Mouse (Mus musculus): ENCODE measurements around the gene Pygb. TPM values are rescaled to one million over a fixed set of nuclear protein-coding genes. Genes with fewer than 3 reads are reported as not detected.

The Pygb gene
- total RNA-seq, 2 experiments from 2014 or later: 559 to 572 TPM

DNA sequence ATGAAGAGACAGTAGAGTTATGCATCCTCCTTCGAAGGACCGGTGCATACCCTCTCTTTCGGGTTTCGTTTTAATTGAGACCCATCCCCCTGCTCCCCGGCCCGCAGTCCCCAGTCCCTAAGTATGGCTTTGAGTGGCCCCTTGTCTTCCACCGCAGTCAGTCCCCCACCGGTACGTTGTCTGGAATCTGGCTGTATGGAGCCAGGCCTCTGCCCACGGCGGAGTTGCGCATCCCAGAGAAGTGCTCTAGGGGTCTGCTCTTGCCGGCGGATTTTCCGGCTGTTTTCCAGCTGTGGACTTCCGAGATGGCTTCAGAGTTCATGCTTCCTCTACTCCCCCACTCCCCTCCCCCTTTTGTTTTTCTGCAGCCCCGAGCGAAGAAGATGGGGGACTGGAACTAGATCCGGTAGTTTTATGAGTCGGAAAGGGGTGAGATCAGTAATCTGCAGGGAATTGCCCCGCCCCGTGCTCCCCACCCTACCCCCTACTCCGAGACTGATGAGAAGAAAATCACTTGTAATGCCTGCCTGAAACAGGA, 768 bp downstream of the Pygb start:
- intact Hi-C loops (cut with DNase I): loop anchor here (2.0 to 5.0 kb wide), 3 partner anchors 39 to 180 kb away; partner anchors contain the start of genes Apmap and Entpd6
- DNase-seq: peak in 1 of 2 experiments; percentile 41

DNA sequence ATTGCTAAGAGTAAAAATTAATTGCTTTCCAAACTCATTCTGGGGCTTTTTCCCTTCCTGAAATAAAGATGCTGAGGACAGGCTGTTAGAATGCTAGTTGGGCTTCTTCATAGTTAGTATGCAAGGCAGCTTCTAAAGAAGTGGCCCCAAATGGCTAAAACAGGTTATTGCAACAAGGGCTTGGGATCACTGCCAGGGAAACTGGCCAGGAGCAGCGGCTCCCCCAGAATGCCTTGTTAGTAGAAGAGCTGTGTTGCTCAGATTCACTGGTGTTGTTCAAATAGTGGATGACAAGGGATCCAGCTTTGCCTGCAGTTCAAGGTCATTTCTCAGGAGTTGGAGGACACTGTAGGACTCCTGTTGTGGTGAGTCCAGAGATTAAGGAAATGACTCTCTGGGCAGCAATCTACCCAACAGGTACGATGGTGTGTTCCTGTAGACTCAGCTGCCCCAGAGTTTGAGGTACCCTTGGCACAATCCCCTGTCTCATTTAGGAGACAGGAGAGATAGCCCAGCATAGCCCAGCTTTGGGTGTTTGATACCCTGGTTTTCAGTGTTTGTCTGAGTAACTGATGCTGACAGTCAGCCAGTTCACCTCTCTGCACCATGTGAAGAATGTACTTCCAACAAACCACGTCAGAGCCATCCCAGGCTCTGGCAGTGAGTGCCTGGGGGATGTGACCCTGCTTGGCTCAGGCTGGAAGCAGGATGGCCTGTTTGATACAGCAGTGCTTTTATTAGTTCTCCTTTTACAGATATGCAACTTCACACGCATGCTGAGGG, 2.4 kb downstream of the Pygb start:
- intact Hi-C loops (cut with DNase I): loop anchor here (2.0 to 5.0 kb wide), 3 partner anchors 14 to 182 kb away; partner anchors contain the start of gene Apmap
- peak; percentile 84 to 85 for DNase-seq

DNA sequence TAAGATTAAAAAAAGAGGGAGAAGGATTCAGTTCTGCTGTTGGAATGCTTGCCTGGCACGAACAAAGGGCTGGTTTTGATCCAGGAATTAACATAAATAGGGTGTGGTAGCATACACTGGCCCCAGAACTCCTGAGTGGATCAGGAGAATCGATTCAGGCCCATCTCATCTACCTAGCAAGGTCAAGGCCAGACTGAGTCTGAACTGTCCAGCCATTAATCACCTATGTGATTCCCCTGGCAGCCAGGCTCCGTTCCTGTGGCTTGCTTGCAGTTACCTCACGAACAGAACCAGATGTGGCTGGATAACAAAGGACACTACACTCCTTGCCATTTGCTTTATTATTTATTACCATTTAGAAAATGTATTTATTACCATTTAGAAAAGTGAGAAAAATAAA, 6.8 kb downstream of the Pygb start:
- no peak for DNase-seq
- intact Hi-C loops (cut with DNase I): no loop called here

DNA sequence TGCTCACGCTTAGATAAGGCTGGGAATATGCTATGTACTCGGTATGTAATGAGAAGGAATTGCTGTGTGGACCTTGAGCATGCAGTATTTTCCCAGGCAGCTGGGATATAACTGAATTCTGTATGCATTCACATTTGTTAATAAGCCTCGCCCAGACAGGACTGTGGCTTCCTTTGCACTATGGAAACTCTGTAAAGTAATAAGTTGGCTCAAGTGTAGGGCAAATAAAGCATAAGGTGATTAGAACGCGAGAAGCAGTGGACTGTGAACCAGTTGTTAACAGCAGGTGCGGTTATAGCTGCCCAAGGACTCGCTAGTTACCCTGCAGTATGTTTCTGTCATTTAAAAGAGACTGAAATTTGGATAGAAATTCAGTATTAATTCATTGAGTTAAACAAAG, 11.5 kb downstream of the Pygb start:
- intact Hi-C loops (cut with DNase I): no loop called here
- DNase-seq: no peak

DNA sequence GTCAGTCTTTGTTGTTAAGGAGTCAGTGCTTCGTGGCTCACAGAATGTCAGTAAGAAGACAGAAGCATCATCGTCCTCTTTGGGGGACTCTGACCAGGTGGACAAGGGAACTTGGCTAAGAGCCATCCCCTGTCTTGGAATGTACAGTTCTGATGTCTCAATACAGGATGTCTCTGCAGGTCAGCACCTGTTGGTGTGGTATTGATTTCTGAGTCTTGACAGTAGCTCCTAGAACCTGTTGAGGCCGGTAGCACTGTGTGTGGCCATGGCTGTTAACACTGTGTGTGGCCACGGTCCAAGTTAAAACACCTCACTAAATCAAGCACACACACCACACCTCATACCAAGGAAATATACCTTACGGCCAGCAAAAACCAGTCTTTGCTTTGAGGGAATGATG, 14.1 kb downstream of the Pygb start:
- intact Hi-C loops (cut with DNase I): loop anchor here (5.0 to 10.0 kb wide), 2 partner anchors 193 to 204 kb away; partner anchors contain the start of gene Apmap
- DNase-seq: no peak

DNA sequence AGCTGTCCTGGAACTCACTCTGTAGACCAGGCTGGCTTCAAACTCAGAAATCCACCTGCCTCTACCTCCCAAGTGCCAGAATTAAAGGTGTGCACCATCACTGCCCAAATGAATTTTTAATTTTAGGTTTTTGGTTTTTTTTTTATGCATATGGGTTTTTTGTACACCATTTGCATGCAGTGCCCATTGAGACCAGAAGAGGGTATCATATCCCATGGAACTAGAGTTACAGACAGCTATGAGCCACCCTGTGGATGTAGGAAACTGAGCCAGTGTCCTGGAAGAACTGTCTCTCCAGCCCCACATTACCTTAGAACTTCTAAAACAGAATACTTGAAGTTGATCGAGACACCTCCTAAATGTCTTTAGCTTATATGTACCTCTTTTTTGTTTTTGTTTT, 16.5 kb downstream of the Pygb start:
- intact Hi-C loops (cut with DNase I): loop anchor here (5.0 to 10.0 kb wide), 2 partner anchors 196 to 202 kb away; partner anchors contain the start of gene Apmap
- DNase-seq: no peak

DNA sequence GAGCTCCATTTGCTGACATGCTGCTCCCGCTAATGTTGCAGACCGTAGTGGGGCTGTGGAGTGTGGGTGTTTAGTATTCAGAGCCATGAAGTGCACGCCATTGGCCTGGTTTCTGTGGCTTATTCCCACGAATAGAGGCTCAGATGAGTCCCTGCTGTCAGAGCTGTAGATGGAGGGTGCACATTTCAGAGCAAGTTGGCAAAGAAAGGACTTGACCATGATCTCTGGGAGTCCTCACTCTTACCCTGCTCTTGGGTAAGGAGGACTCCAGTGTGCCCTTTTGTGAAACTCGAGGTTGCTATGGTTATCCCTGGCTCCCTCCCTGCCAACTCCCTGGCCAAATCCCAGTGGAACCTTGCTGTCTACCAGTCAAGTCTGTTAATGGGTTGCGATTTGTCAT, 21.8 kb downstream of the Pygb start:
- intact Hi-C loops (cut with DNase I): loop anchor here (10.0 kb wide), 1 partner anchor 196 kb away; no protein-coding TSS in a partner anchor

DNA sequence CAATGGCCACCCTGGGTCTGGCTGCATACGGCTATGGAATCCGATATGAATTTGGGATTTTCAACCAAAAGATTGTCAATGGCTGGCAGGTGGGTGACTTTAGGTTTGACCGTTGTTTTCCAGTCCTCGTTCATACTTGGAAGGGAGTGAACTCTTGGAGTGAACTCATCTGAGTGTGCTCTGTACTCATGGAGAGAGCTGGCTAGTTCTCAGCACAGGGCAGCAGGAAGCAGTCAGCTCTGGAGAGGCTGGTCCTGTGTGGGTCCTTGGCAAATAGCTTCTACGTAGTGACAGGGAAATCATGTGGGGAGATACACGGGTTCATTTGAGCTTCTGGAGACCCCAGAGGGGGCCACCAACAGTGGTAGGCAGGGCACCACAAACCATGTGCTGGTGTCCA, 22.3 kb downstream of the Pygb start:
- no peak for DNase-seq
- intact Hi-C loops (cut with DNase I): loop anchor here (10.0 kb wide), 1 partner anchor 196 kb away; no protein-coding TSS in a partner anchor

More for the DNA sequence above, 21.8 kb downstream of the Pygb start:
- no peak for DNase-seq

DNA sequence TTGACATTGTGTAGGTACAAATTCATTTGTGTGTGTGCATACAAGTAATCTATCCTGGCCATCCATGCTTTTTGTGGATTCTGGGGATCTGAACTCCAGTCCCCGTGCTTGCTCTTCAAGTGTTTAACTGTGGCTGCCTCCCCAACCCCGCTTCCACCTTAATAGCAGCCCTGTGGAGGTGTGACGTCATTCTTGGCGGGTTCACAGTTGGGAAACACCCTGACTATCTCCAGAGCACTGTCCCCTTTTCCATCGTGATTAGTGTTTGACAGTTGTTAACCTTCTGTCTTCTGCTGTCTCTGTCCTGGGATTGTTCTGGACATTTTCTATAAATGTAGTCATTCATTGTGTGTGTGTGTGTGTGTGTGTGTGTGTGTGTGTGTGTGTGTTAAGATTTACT, 24.1 kb downstream of the Pygb start:
- DNase-seq: no peak
- intact Hi-C loops (cut with DNase I): no loop called here

DNA sequence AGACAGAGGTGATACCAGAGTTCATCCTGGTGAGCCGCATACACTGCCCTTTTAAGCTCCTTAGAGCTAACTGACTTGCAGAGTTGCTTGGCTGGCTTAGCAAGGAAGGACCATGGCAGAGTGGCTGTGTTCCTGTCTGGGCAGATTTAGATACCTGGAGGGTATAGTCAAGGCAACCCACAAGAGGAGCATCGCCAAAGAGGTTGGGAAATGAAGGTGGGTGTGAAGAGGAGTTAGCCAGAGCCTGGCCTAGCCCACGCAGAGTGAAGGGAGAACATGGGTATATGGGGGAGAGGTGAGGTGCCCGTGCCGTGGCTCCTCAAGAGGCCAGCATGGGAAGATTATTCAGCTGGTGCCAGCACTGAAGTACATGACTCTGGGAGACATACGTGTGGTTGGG, 26.3 kb downstream of the Pygb start:
- intact Hi-C loops (cut with DNase I): no loop called here
- DNase-seq: no peak

DNA sequence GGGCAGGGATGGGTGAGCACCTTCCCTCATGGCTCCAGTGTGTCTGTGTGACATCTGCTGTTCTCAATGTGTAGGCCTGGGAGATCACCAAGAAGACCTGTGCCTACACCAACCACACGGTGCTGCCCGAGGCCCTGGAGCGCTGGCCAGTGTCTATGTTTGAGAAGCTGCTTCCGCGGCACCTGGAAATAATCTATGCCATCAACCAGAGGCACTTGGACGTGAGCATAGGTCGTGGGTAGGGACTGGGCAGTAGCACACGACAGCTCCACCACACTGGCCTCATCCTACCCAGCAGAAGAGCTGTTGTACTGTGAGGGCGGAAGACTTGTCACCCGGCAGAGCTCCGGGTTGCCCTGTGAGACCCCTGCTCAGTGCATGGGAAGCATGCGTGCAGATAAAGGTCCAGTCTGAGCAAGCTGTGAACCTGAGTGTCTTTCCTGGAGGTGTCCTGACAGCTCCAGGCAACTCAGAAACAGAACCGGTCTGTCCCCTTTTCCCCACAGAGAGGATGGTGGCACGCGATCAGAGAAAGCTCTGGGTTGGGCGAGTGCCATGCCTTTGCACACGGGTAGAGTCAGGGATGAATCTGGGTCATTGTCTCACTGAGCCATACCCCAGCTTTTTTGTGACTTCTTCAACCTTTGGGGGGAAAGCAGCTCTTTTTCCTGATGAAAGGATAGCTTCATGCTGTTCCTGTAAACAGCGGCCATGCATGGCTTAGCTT, 30.3 kb downstream of the Pygb start:
- DNase-seq: no peak
- intact Hi-C loops (cut with DNase I): no loop called here

DNA sequence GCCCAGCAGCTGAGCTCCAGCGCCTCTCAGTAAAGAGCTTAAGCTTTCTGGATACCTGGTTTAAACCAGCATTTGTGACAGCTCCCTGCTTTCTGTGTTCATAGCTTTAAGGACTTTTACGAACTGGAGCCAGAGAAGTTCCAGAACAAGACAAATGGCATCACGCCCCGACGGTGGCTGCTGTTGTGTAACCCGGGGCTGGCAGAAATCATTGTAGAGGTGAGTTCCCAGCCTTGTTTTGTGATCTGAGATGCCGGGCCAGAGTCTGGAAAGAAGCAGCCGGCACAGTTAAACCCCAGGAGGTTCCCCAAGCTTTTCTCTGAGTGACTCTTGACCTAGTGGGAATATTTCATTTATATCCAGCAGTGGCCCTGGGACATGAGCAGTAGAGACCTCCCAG, 32.2 kb downstream of the Pygb start:
- no peak for DNase-seq
- intact Hi-C loops (cut with DNase I): no loop called here

DNA sequence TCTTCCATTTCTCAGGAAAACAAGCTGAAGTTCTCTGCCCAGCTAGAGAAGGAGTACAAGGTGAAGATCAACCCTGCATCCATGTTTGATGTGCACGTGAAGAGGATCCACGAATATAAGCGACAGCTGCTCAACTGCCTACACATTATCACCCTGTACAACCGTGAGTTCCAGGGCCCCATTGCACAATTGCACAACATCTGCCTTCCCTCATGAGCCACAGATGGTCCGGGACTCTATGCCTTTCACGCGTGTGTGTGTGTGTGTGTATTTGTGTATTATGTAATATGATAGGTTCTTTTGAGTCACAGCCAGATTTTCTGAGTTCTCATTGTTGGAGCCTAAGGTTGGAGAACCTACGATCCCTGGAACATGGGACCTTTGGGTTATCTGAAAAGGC, 34.2 kb downstream of the Pygb start:
- intact Hi-C loops (cut with DNase I): no loop called here
- no peak for DNase-seq

DNA sequence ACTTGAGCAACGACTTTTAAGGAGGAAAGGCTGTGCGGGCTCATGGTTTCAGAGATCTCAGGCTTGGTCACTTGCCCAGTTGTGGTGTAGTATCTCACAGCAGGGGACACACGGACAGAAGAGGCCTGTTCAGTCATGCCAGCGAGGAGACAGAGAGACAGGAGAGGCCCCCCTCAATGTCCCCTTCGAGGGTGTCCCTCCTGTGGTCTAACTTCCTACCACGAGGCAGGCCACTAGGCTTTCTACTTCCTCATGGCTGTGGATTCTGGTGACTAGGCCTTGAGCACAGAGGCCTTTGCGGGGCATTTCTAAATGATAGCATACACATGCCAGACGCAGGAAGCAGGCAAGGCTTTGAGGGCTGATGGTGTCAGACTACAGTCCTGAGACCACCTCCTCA, 36.5 kb downstream of the Pygb start:
- DNase-seq: no peak
- intact Hi-C loops (cut with DNase I): no loop called here

DNA sequence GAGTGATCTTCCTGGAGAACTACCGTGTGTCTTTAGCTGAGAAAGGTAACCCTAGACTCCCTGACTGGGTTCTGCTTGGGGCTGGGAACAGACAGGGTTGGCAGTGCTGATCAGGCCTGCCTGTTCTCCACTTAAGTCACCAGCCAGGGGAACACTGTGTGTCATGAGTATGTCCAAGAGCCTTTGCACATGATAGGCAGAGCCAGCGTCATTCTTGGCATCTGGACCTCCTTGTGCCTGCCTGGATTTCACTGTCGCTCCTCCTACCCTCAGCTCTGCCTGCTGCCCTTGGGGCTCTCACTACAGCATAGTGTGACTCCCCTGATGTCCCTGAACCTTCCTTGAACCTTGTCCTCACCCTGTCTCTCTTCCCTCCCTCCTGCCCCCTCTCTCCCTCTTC, 39.9 kb downstream of the Pygb start:
- intact Hi-C loops (cut with DNase I): loop anchor here (5.0 kb wide), 2 partner anchors 76 to 176 kb away; partner anchors contain the start of gene Abhd12

DNA sequence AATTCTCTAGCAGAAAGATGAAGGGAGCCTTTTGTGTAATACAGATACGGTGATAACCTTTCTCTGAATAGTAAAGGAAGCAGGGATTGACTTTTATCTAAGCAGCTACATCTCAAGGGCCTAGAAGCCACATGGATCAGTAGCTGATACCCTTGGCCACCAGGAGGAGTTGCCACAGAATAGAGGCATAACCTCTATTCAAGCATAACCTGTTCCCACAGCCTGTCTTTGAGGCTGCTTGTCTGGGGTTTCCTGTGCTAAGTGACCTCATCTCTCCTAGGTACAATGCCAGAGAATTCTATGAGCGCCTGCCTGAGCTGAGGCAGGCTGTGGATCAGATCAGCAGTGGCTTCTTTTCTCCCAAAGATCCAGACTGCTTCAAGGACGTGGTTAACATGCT, 41.6 kb downstream of the Pygb start:
- intact Hi-C loops (cut with DNase I): loop anchor here (5.0 kb wide), 2 partner anchors 74 to 174 kb away; partner anchors contain the start of gene Abhd12
- DNase-seq: no peak

More for the DNA sequence above, 39.9 kb downstream of the Pygb start:
- peak in 1 of 2 experiments; percentile 50 for DNase-seq

DNA sequence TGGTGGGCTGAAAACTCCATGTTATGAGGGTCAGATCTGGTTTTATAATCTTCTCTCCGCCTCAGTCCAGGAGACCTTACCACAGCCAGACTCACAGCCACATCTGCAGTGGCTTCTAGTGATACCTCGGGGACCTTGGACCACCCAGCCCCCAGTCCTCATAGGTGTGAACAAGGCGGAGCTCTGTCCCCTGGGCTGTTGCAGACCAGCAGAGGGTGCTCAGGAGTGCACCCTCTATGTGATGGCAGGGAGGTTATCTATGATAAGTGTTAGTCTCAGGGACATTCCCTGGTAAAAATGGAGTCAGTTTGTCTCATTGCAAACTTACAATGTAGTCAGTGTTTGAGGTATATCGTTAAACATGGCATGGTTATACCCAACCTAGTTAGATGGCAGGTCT, 42.1 kb downstream of the Pygb start:
- DNase-seq: no peak
- intact Hi-C loops (cut with DNase I): loop anchor here (5.0 kb wide), 2 partner anchors 74 to 174 kb away; partner anchors contain the start of gene Abhd12

DNA sequence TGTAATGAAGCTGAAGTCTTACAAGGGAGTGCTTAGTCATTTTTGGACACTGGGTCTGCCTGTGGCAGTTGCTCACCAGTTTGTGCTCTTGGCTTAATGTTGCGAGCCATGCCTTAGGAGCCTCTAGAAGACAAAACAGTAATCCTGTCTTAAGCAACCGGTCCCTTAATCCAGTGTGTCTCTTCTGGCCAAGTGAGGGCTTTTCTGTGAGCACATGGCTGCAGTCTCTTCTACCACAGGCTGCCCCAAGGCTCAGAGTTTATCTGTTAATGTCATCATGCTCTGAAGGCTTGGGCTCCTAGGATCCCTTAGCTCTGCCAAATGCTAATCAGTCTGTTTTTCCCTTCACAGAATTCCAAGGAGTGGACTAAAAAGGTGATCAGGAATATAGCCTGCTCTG, 43.5 kb downstream of the Pygb start:
- intact Hi-C loops (cut with DNase I): no loop called here
- DNase-seq: no peak

DNA sequence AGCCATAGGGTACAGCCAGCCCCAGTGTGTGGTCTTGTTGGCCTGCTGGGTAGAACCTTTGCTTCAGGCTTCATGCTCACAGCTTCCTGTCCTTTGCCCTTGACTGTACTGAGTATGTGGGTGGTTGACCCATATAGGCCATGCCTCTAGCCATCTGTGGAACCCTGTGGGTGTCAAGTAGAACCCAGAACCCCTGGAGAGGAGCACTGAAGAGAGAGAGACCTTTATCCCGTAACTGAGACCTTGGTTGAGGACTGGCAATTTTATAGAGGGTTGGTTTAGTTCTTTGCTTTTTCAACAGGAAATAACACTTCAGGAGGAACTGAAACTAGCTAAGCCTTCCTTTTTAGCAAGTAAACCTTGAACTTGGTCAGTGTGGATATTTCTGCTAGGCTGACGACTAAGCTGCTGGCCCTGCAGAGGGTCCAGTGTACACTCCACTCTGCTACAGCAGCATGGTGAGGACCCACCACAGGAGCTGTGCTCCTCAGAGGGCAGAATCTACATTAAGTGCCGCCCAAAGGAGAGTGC, 44.4 kb downstream of the Pygb start:
- intact Hi-C loops (cut with DNase I): no loop called here
- no peak for DNase-seq

DNA sequence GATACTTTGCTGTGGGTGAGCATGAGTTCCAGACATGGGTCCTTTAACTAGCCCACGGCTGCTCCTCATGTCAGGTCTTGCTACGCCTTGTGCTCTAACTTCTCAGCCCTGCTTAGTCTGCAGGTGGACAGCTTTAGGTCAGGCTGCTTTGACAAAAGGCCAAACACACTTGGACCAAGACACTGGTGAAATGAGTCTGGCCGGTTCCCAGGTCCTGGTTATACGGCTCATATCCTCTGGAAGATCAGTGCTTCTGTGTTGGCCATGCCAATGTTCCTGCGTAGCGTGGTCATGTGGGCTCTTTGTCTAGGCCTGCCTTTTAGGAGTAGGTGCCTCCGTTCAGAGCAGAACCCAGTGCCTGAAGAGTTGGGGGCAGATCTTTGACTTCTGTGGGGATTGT, 45.5 kb downstream of the Pygb start:
- DNase-seq: no peak
- intact Hi-C loops (cut with DNase I): no loop called here

DNA sequence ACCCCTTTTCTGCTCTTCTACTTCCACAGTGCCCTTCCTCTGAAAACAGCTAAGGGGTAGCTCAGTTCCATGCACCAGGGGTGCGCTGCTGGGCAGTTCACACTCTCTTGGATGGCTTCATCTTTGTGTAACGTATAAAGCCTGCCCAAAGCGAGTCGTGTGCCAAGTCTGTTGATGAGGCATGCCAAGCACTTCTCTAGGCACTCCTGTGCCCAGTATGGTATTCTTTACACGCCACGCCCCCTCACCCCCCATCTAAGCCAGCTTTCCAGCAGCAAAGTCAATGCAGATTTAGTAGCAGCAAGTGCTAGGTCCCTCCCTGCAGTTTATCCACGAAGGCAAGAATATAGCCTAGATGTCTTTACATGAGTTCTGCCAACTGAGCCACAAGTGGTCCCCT, 48.1 kb downstream of the Pygb start:
- intact Hi-C loops (cut with DNase I): no loop called here
- DNase-seq: no peak
